ENCODE assay signal across 21 mouse cellular contexts in the genomic region with DNA sequence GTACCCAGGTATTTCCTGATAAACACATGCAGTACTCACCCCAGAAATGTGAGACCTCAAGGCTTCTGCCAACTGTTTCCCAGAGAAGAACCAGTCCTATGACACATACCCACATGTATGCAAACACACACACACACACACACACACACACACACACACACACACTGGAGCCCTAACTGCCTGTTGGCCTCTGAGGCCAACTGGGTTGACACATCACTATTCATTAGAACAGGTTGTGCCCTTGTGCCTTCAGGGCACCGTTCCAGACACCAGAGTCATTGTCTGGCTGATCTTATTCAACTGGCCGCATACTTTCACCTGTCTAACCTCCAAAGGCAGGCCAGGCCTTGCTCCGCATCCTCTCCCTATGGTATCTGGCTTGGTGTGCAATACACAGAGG. TPM values are rescaled to one million over a fixed set of nuclear protein-coding genes. Genes with fewer than 3 reads are reported as not detected.
DNase-seq lines count a peak whose midpoint lies in the region; ATAC-seq and TF ChIP-seq lines count a peak whose summit lies in the region.
"Had no signal": no experiment of that assay in that cellular context is flagged by ENCODE, and none has a peak within 500 bp of the region (broad histone marks: within the 10 kb centered on the region; RNA-seq: fewer than 3 reads in every experiment).

No protein-coding gene starts in this region.

- no peak overlapping the region for H3K27ac ChIP-seq in embryonic facial prominence, embryonic 13.5 days
- no peak overlapping the region; the same call in 1 of the 2 replicates for H3K27ac ChIP-seq in embryonic facial prominence, embryonic 10.5 days (replicated peaks)
- H3K27ac ChIP-seq in testis, adult 2 months (ENCODE audit: control insufficient read depth, insufficient read depth, low read depth, low read length) = no peak overlapping the region
- H3K27ac ChIP-seq in liver, embryonic 14.5 days = no peak overlapping the region
- H3K27ac ChIP-seq: heart, embryonic 15.5 days; hindbrain, embryonic 13.5 days; kidney, embryonic 15.5 days; lung, embryonic 15.5 days had no signal

- no peaks in the 10 kb centered on the region for H3K36me3 ChIP-seq in embryonic facial prominence, embryonic 13.5 days
- H3K36me3 ChIP-seq in embryonic facial prominence, embryonic 10.5 days (replicated peaks) = no peaks in the 10 kb centered on the region
- no peaks in the 10 kb centered on the region for H3K36me3 ChIP-seq in testis, adult 2 months (ENCODE audit: control insufficient read depth, insufficient read depth, low read length)
- no peaks in the 10 kb centered on the region for H3K36me3 ChIP-seq in liver, embryonic 14.5 days (replicated peaks; ENCODE audit: control insufficient read depth, insufficient read depth, low read depth)
- H3K36me3 ChIP-seq: heart, embryonic 15.5 days; hindbrain, embryonic 13.5 days; kidney, embryonic 15.5 days; lung, embryonic 15.5 days had no signal

- H3K9me3 ChIP-seq in embryonic facial prominence, embryonic 13.5 days = no peaks in the 10 kb centered on the region
- H3K9me3 ChIP-seq in embryonic facial prominence, embryonic 10.5 days = peaks cover 4% of the 10 kb centered on the region; the same call in 1 of the 2 replicates
- H3K9me3 ChIP-seq in liver, embryonic 14.5 days (ENCODE audit: control insufficient read depth, low read length) = no peaks in the 10 kb centered on the region
- H3K9me3 ChIP-seq: heart, embryonic 15.5 days; hindbrain, embryonic 13.5 days; kidney, embryonic 15.5 days; lung, embryonic 15.5 days had no signal

- TF ChIP-seq POLR2A in testis, adult 2 months (IDR thresholded peaks at IDR 0.05; ENCODE audit: control insufficient read depth, low read depth, low read length) = no peak

- ATAC-seq in embryonic facial prominence, embryonic 13.5 days (ENCODE audit: insufficient number of reproducible peaks, insufficient read depth, low FRiP score, low TSS enrichment, low read depth) = no peak
- ATAC-seq in liver, embryonic 14.5 days (ENCODE audit: insufficient read depth) = no peak
- ATAC-seq: midbrain, embryonic 16.5 days had no signal

- no peaks in the 10 kb centered on the region for H3K27me3 ChIP-seq in embryonic facial prominence, embryonic 13.5 days
- no peaks in the 10 kb centered on the region; the same call in 1 of the 2 replicates for H3K27me3 ChIP-seq in embryonic facial prominence, embryonic 10.5 days (replicated peaks; ENCODE audit: low read depth, poor library complexity, severe bottlenecking)
- H3K27me3 ChIP-seq in testis, adult 2 months (ENCODE audit: control insufficient read depth, insufficient read depth, low read length) = no peaks in the 10 kb centered on the region
- no peaks in the 10 kb centered on the region; the same call in 1 of the 2 replicates for H3K27me3 ChIP-seq in liver, embryonic 14.5 days (ENCODE audit: control insufficient read depth, insufficient read depth, low read length)
- H3K27me3 ChIP-seq: heart, embryonic 15.5 days; hindbrain, embryonic 13.5 days; kidney, embryonic 15.5 days; lung, embryonic 15.5 days had no signal

- DNase-seq in embryonic facial prominence, embryonic 10.5 days (ENCODE audit: low spot score) = no peak
- DNase-seq in testis, postnatal 14 days (ENCODE audit: low spot score) = no peak
- no peak for DNase-seq in liver, embryonic 14.5 days (ENCODE audit: low read depth in 3 of 3, low spot score in 3 of 3)
- DNase-seq in layer of hippocampus, postnatal 25 days (ENCODE audit: extremely low spot score in 1 of 2, low spot score in 1 of 2) = no peak
- DNase-seq in urinary bladder, adult 18-20 months (ENCODE audit: low spot score in 2 of 2) = no peak
- DNase-seq: adrenal gland, adult 2 months; cerebellum, adult 9-10 months; heart, adult 11 months; heart, postnatal 36 days; kidney, adult 11 months; lung, postnatal 4 days; thymus, adult 18-20 months; thymus, postnatal 36 days had no signal

- peaks cover 18% of the 10 kb centered on the region for H3K4me1 ChIP-seq in embryonic facial prominence, embryonic 13.5 days
- H3K4me1 ChIP-seq in embryonic facial prominence, embryonic 10.5 days = peaks cover 38% of the 10 kb centered on the region
- peaks cover 5% of the 10 kb centered on the region for H3K4me1 ChIP-seq in testis, adult 2 months (ENCODE audit: control insufficient read depth, insufficient read depth, low read length)
- peaks cover 13 to 25% of the 10 kb centered on the region in 2 experiments for H3K4me1 ChIP-seq in liver, embryonic 14.5 days (replicated peaks; ENCODE audit: control insufficient read depth in 2 of 2, insufficient read depth in 2 of 2, low read length in 1 of 2)
- H3K4me1 ChIP-seq: hindbrain, embryonic 13.5 days had no signal

- TF ChIP-seq CTCF in testis, adult 2 months (IDR thresholded peaks at IDR 0.05; ENCODE audit: control insufficient read depth, insufficient read depth, insufficient replicate concordance, low read depth, low read length) = no peak
- TF ChIP-seq CTCF in liver, embryonic 14.5 days (IDR thresholded peaks at IDR 0.05; ENCODE audit: low read depth) = no peak

- 62% methylated on average over 3 of the region's 3 CpGs for WGBS in embryonic facial prominence, embryonic 13.5 days
- WGBS in embryonic facial prominence, embryonic 10.5 days = 64% methylated on average over 3 of the region's 3 CpGs
- WGBS in liver, embryonic 14.5 days (ENCODE audit: insufficient replicate concordance) = 84% methylated on average over 3 of the region's 3 CpGs

- H3K4me2 ChIP-seq in embryonic facial prominence, embryonic 13.5 days = no peak overlapping the region
- H3K4me2 ChIP-seq in liver, embryonic 14.5 days (ENCODE audit: low read depth) = peak overlapping the region; percentile 57
- H3K4me2 ChIP-seq: heart, embryonic 15.5 days; hindbrain, embryonic 13.5 days; kidney, embryonic 15.5 days; lung, embryonic 15.5 days had no signal

- H3K9ac ChIP-seq in embryonic facial prominence, embryonic 13.5 days = 0 out of 2 replicates have a peak overlapping the region, but pooled peaks have one; percentile 27
- no peak overlapping the region for H3K9ac ChIP-seq in liver, embryonic 14.5 days (replicated peaks)
- H3K9ac ChIP-seq: heart, embryonic 15.5 days; hindbrain, embryonic 13.5 days; kidney, embryonic 15.5 days; lung, embryonic 15.5 days had no signal

- no peak overlapping the region for H3K4me3 ChIP-seq in embryonic facial prominence, embryonic 13.5 days
- H3K4me3 ChIP-seq in embryonic facial prominence, embryonic 10.5 days = no peak overlapping the region
- peak overlapping the region; percentile 38; the same call in 1 of the 2 replicates for H3K4me3 ChIP-seq in testis, adult 2 months (ENCODE audit: control insufficient read depth, low read depth, low read length)
- no peak overlapping the region for H3K4me3 ChIP-seq in liver, embryonic 14.5 days (ENCODE audit: insufficient read depth in 1 of 2, low read depth in 2 of 2, low read length in 2 of 2)
- H3K4me3 ChIP-seq: heart, embryonic 15.5 days; hindbrain, embryonic 13.5 days; kidney, embryonic 15.5 days; lung, embryonic 15.5 days; myocyte had no signal

- TF ChIP-seq EP300 in liver, embryonic 14.5 days (IDR thresholded peaks at IDR 0.05; ENCODE audit: low read depth) = no peak

RNA-seq across cellular contexts. Expression of gene Rpl29, which starts 17.0 kb away (rescaled TPM):
- polyA plus RNA-seq in embryonic facial prominence, embryonic 13.5 days (2015; fragmentation: Nextera tagmentation; extraction: Ambion mirVana) = 841 and 1,083 TPM in 2 replicates
- polyA plus RNA-seq in embryonic facial prominence, embryonic 10.5 days (2016; fragmentation: Nextera tagmentation; extraction: Ambion mirVana) = 1,047 and 1,078 TPM in 2 replicates
- 357 and 448 TPM in 2 replicates for polyA plus RNA-seq in testis, adult 2 months (2012; rRNA removed)
- 718 and 743 TPM in 2 replicates for polyA plus RNA-seq in liver, embryonic 14.5 days (2012; rRNA removed)
- polyA plus RNA-seq in liver, embryonic 14.5 days (2014; fragmentation: Nextera tagmentation; extraction: Ambion mirVana) = 713 and 720 TPM in 2 replicates
- total RNA-seq in layer of hippocampus, postnatal 25 days (2021) = 100 to 1,000 TPM; 262 to 288 TPM

RNA-seq across cellular contexts. Expression of gene Acy1, which starts 25.9 kb away (rescaled TPM):
- 51.8 and 55.0 TPM in 2 replicates for polyA plus RNA-seq in embryonic facial prominence, embryonic 13.5 days (2015; fragmentation: Nextera tagmentation; extraction: Ambion mirVana)
- 43.2 and 46.1 TPM in 2 replicates for polyA plus RNA-seq in embryonic facial prominence, embryonic 10.5 days (2016; fragmentation: Nextera tagmentation; extraction: Ambion mirVana)
- polyA plus RNA-seq in testis, adult 2 months (2012; rRNA removed) = 1.9 and 2.0 TPM in 2 replicates
- polyA plus RNA-seq in liver, embryonic 14.5 days (2012; rRNA removed) = 13.6 and 19.5 TPM in 2 replicates
- polyA plus RNA-seq in liver, embryonic 14.5 days (2014; fragmentation: Nextera tagmentation; extraction: Ambion mirVana) = 26.7 and 26.8 TPM in 2 replicates
- total RNA-seq in layer of hippocampus, postnatal 25 days (2021) = 10 to 100 TPM; 12.6 to 13.1 TPM

RNA-seq across cellular contexts. Expression of gene Abhd14b, which starts 35.0 kb away (rescaled TPM):
- 21.4 and 23.4 TPM in 2 replicates for polyA plus RNA-seq in embryonic facial prominence, embryonic 13.5 days (2015; fragmentation: Nextera tagmentation; extraction: Ambion mirVana)
- polyA plus RNA-seq in embryonic facial prominence, embryonic 10.5 days (2016; fragmentation: Nextera tagmentation; extraction: Ambion mirVana) = 6.0 and 6.4 TPM in 2 replicates
- polyA plus RNA-seq in testis, adult 2 months (2012; rRNA removed) = 12.9 and 14.0 TPM in 2 replicates
- polyA plus RNA-seq in liver, embryonic 14.5 days (2012; rRNA removed) = 17.3 and 23.7 TPM in 2 replicates
- polyA plus RNA-seq in liver, embryonic 14.5 days (2014; fragmentation: Nextera tagmentation; extraction: Ambion mirVana) = 24.9 and 25.2 TPM in 2 replicates
- total RNA-seq in layer of hippocampus, postnatal 25 days (2021) = 10 to 100 TPM in 1 of 2 experiments, 1 to 10 TPM in 1; 9.9 to 12.6 TPM

RNA-seq across cellular contexts. Expression of gene Abhd14a, which starts 35.3 kb away (rescaled TPM):
- 74.4 and 75.2 TPM in 2 replicates for polyA plus RNA-seq in embryonic facial prominence, embryonic 13.5 days (2015; fragmentation: Nextera tagmentation; extraction: Ambion mirVana)
- 40.1 and 40.4 TPM in 2 replicates for polyA plus RNA-seq in embryonic facial prominence, embryonic 10.5 days (2016; fragmentation: Nextera tagmentation; extraction: Ambion mirVana)
- polyA plus RNA-seq in testis, adult 2 months (2012; rRNA removed) = 197 and 198 TPM in 2 replicates
- 14.4 and 16.4 TPM in 2 replicates for polyA plus RNA-seq in liver, embryonic 14.5 days (2012; rRNA removed)
- polyA plus RNA-seq in liver, embryonic 14.5 days (2014; fragmentation: Nextera tagmentation; extraction: Ambion mirVana) = 14.3 and 16.3 TPM in 2 replicates
- total RNA-seq in layer of hippocampus, postnatal 25 days (2021) = 10 to 100 TPM; 38.2 to 41.5 TPM

RNA-seq across cellular contexts. Expression of gene Pcbp4, which starts 40.9 kb away (rescaled TPM):
- polyA plus RNA-seq in embryonic facial prominence, embryonic 13.5 days (2015; fragmentation: Nextera tagmentation; extraction: Ambion mirVana) = 128 and 133 TPM in 2 replicates
- polyA plus RNA-seq in embryonic facial prominence, embryonic 10.5 days (2016; fragmentation: Nextera tagmentation; extraction: Ambion mirVana) = 320 and 346 TPM in 2 replicates
- polyA plus RNA-seq in testis, adult 2 months (2012; rRNA removed) = 65.7 and 78.3 TPM in 2 replicates
- polyA plus RNA-seq in liver, embryonic 14.5 days (2012; rRNA removed) = 11.3 and 18.3 TPM in 2 replicates
- 5.6 and 5.7 TPM in 2 replicates for polyA plus RNA-seq in liver, embryonic 14.5 days (2014; fragmentation: Nextera tagmentation; extraction: Ambion mirVana)
- total RNA-seq in layer of hippocampus, postnatal 25 days (2021) = 100 to 1,000 TPM; 178 to 202 TPM
